Mouse (Mus musculus) midbrain, postnatal 0 days (tissue): ENCODE data around the gene Map2k3. TPM values are rescaled to one million over a fixed set of nuclear protein-coding genes. Genes with fewer than 3 reads are reported as not detected.

Source experiments
- ATAC-seq: fragments of 200-750 bp; cut with Nextera tagmentation; 2 replicates; pipeline ENCODE4 v1.8.0; 2017; ENCODE audit warnings: moderate number of reproducible peaks, mild to moderate bottlenecking, moderate TSS enrichment, moderate library complexity; ENCODE audit not compliant: low FRiP score
- DNase-seq: peaks from one replicate; pipeline ENCODE4 v3.0.0-alpha.2; 2015; ENCODE audit warnings: low spot score
- H3K27ac ChIP-seq: fragments of 300-500 bp; sonication (generic); 2 replicates; pipeline ENCODE4 v1.5.1; 2014; ENCODE audit warnings: low read depth, mild to moderate bottlenecking, low read length, mixed read lengths
- H3K27me3 ChIP-seq: fragments of 300-500 bp; sonication (generic); 2 replicates; pipeline ENCODE4 v1.6.1; 2014; ENCODE audit warnings: low read length, control low read depth, mixed read lengths; ENCODE audit not compliant: insufficient read depth
- H3K36me3 ChIP-seq: fragments of 300-500 bp; sonication (generic); 2 replicates; pipeline ENCODE4 v1.6.1; 2014; ENCODE audit warnings: low read length, control low read depth, mixed read lengths; ENCODE audit not compliant: insufficient read depth
- H3K4me1 ChIP-seq: fragments of 300-500 bp; sonication (generic); 2 replicates; pipeline ENCODE4 v1.6.1; 2014; ENCODE audit warnings: mild to moderate bottlenecking, control low read depth, antibody characterized with exemption, low read length, mixed read lengths; ENCODE audit not compliant: insufficient read depth
- H3K4me2 ChIP-seq: fragments of 300-500 bp; sonication (generic); 2 replicates; pipeline ENCODE4 v1.6.1; 2014; ENCODE audit warnings: low read depth, mild to moderate bottlenecking, low read length, mixed read lengths; ENCODE audit not compliant: poor library complexity, severe bottlenecking
- H3K4me3 ChIP-seq: fragments of 300-500 bp; sonication (generic); 2 replicates; pipeline ENCODE4 v1.5.1; 2014; ENCODE audit warnings: low read depth, mild to moderate bottlenecking, low read length, moderate library complexity
- H3K9ac ChIP-seq: fragments of 300-500 bp; sonication (generic); replicated peaks from 2 replicates; pipeline ENCODE4 v1.6.1; 2014; ENCODE audit warnings: mild to moderate bottlenecking, low read length, moderate library complexity, mixed read lengths; ENCODE audit not compliant: poor library complexity, severe bottlenecking
- H3K9me3 ChIP-seq: fragments of 300-500 bp; sonication (generic); 2 replicates; pipeline ENCODE4 v1.6.1; 2016; ENCODE audit warnings: low read length, control low read depth
- CTCF ChIP-seq: IDR thresholded peaks from 2 replicates; pipeline ENCODE4 v1.5.1; 2016; ENCODE audit warnings: antibody characterized with exemption, mild to moderate bottlenecking
- WGBS: fragments of 180-500 bp; shearing (Covaris S2); extraction: QIAGEN DNeasy Blood & Tissue Kit; methylation state at CpG from one replicate; pipeline ENCODE4 v1.1.7; 2014; 5-methylcytosine and 5-hydroxymethylcytosine counted together
- polyA plus RNA-seq: library from polyadenylated mRNA; unstranded; fragments of >200 nt; fragmentation: Nextera tagmentation; extraction: Ambion mirVana; gene quantifications from 2 replicates; pipeline ENCODE4 v1.2.1, GENCODE M21; 2015
- total RNA-seq: library from RNA; depleted of rRNA; stranded (reverse); fragments of >200 nt; gene quantifications from 2 replicates; pipeline ENCODE4 v1.2.3, GENCODE M21; 2014

The Map2k3 gene
- total and polyA plus RNA-seq, 2 experiments from 2014 or later, result 10.1 to 23.4 TPM

GRCm38 (mm10) chr11:60908073-60908472, 23.8 kb upstream of the Map2k3 start:
- TF ChIP-seq CTCF, result no peak
- peaks cover 30% of the 10 kb centered on the region for H3K36me3 ChIP-seq
- ATAC-seq (no peak), DNase-seq (no peak)
- H3K4me2 ChIP-seq, result no peak overlapping the region
- no peaks in the 10 kb centered on the region for H3K9me3 ChIP-seq
- no peaks in the 10 kb centered on the region for H3K27me3 ChIP-seq
- H3K9ac ChIP-seq, result no peak overlapping the region
- H3K27ac ChIP-seq, result no peak overlapping the region
- H3K4me3 ChIP-seq, result no peak overlapping the region
- H3K4me1 ChIP-seq, result peaks cover 16% of the 10 kb centered on the region; the same call in 1 of the 2 replicates
- WGBS, result 65% methylated on average over 3 of the region's 3 CpGs

GRCm38 (mm10) chr11:60909626-60910025, 22.2 kb upstream of the Map2k3 start:
- Histone ChIP-seq H3K4me2 (no peak overlapping the region), H3K9ac (no peak overlapping the region), H3K36me3 (peaks cover 15% of the 10 kb centered on the region), H3K9me3 (no peaks in the 10 kb centered on the region), H3K4me1 (peaks cover 16% of the 10 kb centered on the region; the same call in 1 of the 2 replicates), H3K27me3 (no peaks in the 10 kb centered on the region), H3K27ac (no peak overlapping the region), H3K4me3 (no peak overlapping the region)
- DNase-seq (no peak), ATAC-seq (no peak)
- 82% methylated on average over 1 of the region's 1 CpGs for WGBS
- no peak for TF ChIP-seq CTCF

GRCm38 (mm10) chr11:60912525-60912973, 19.3 kb upstream of the Map2k3 start:
- H3K9me3 ChIP-seq, result no peaks in the 10 kb centered on the region

GRCm38 (mm10) chr11:60913301-60914196, 18.3 kb upstream of the Map2k3 start:
- Histone ChIP-seq H3K27me3 (no peaks in the 10 kb centered on the region), H3K27ac (peak overlapping the region; percentile 80), H3K36me3 (no peaks in the 10 kb centered on the region), H3K4me1 (peaks cover 16% of the 10 kb centered on the region; the same call in 1 of the 2 replicates), H3K4me3 (peak overlapping the region; percentile 98), H3K4me2 (peak overlapping the region; percentile 63), H3K9me3 (no peaks in the 10 kb centered on the region), H3K9ac (peak overlapping the region; percentile 91)
- TF ChIP-seq CTCF, result no peak
- WGBS, result under 1% methylated on average over 81 of the region's 86 CpGs
- ATAC-seq (peak; percentile 94), DNase-seq (peak; percentile 96)

More at GRCm38 (mm10) chr11:60912525-60912973, 19.3 kb upstream of the Map2k3 start:
- ATAC-seq (no peak), DNase-seq (no peak)
- H3K27ac ChIP-seq, result no peak overlapping the region
- no peaks in the 10 kb centered on the region for H3K36me3 ChIP-seq
- no peaks in the 10 kb centered on the region for H3K27me3 ChIP-seq
- H3K4me1 ChIP-seq, result peaks cover 16% of the 10 kb centered on the region; the same call in 1 of the 2 replicates
- peak overlapping the region; percentile 91; the same call in 1 of the 2 replicates for H3K9ac ChIP-seq
- no peak for TF ChIP-seq CTCF
- peak overlapping the region; percentile 98 for H3K4me3 ChIP-seq
- peak overlapping the region; percentile 63 for H3K4me2 ChIP-seq
- 34% methylated on average over 7 of the region's 7 CpGs for WGBS

GRCm38 (mm10) chr11:60914491-60914890, 17.3 kb upstream of the Map2k3 start, which contains the start of gene Natd1:
TSS of gene Natd1 (minus strand) at chr11:60914750.
- H3K27me3 ChIP-seq, result no peaks in the 10 kb centered on the region
- ATAC-seq, result no peak
- peak within 1 kb of the TSS; percentile 80 for H3K27ac ChIP-seq
- peak within 1 kb of the TSS; percentile 91 for H3K9ac ChIP-seq
- H3K4me3 ChIP-seq, result peak within 1 kb of the TSS; percentile 98
- no peak for TF ChIP-seq CTCF
- H3K4me1 ChIP-seq, result peaks cover 16% of the 10 kb centered on the region; the same call in 1 of the 2 replicates
- H3K36me3 ChIP-seq, result no peaks in the 10 kb centered on the region
- no peak for DNase-seq
- no peaks in the 10 kb centered on the region for H3K9me3 ChIP-seq
- H3K4me2 ChIP-seq, result peak within 1 kb of the TSS; percentile 63
- 27% methylated on average over 7 of the region's 7 CpGs for WGBS

- no peak overlapping the region for H3K4me2 ChIP-seq
- H3K4me3 ChIP-seq, result no peak overlapping the region
- no peaks in the 10 kb centered on the region for H3K36me3 ChIP-seq
- ATAC-seq (no peak), DNase-seq (no peak)
- H3K4me1 ChIP-seq, result peaks cover 16% of the 10 kb centered on the region; the same call in 1 of the 2 replicates
- H3K27ac ChIP-seq, result no peak overlapping the region
- no peaks in the 10 kb centered on the region for H3K27me3 ChIP-seq
- no peak overlapping the region for H3K9ac ChIP-seq
- WGBS, result 82% methylated on average over 4 of the region's 4 CpGs
- no peaks in the 10 kb centered on the region for H3K9me3 ChIP-seq
- no peak for TF ChIP-seq CTCF
Measured at GRCm38 (mm10) chr11:60915201-60915600, 16.6 kb upstream of the Map2k3 start.
